Mouse (Mus musculus) erythroid progenitor cell, adult 5-6 weeks (primary cell): ENCODE measurements around the gene 5530401A14Rik. TPM values are rescaled to one million over a fixed set of nuclear protein-coding genes. Genes with fewer than 3 reads are reported as not detected.

Experiments
- ATAC-seq: replicated peaks from 2 replicates; pipeline ENCODE4 v1.8.0; 2016; ENCODE audit warnings: moderate number of reproducible peaks, mild to moderate bottlenecking, moderate TSS enrichment, inconsistent platforms; ENCODE audit not compliant: poor library complexity, low FRiP score, severe bottlenecking
- total RNA-seq, 2 experiments: library from RNA; stranded (forward) in 1 of 2; stranded (reverse) in 1 of 2; fragments of 150-400 nt in 1 of 2; fragments of 186-747, 209-891 nt in 1 of 2; gene quantifications; 2 replicates each; pipeline versions ENCODE4 v1.2.3 to v1.2.4; 2015 to 2017; ENCODE audit warnings: low replicate concordance in 2 of 2

The 5530401A14Rik gene
- total RNA-seq (2015; ENCODE audit: low replicate concordance), result not detected in 2 replicates
- total RNA-seq (2017; ENCODE audit: low replicate concordance), result not detected in 2 replicates

DNA sequence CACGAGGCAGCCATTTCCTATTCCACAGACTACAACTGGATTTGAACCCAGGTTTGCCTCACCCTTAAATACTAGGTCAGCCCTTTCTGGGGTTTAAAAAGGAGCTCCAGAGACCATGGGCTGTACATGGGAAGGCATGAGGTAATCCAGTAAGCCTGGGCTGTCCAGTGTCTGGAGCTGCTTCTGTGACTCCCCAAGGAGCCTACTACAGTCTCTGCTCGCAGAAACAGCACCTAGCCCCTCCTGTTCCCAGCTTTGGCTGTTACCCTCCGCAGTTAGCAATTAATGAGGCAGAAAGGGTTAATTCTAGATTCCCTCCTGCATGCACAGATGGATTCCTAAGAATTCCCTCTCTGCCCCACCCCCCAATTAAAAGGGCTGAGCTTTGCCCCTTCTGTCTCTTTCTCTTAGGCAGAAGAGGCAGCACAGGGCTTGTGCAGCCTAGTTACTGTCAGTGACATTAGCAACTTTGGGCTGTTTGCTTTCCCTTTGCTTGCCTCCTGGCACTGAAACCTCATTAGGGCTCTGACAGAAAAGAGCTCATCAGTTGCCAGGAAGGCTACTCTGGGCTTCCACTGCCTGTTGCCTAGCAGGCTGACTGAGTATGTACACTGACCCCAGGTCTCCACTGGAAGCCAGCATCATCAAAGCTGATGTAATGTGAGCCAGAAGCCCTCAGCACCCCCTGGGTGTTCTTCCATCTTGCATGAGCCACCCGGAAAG is at the start of gene 5530401A14Rik:
Gene 5530401A14Rik, plus strand, starts transcription at position 424 of the 723 bp plus-strand sequence.
- no peak for ATAC-seq

DNA sequence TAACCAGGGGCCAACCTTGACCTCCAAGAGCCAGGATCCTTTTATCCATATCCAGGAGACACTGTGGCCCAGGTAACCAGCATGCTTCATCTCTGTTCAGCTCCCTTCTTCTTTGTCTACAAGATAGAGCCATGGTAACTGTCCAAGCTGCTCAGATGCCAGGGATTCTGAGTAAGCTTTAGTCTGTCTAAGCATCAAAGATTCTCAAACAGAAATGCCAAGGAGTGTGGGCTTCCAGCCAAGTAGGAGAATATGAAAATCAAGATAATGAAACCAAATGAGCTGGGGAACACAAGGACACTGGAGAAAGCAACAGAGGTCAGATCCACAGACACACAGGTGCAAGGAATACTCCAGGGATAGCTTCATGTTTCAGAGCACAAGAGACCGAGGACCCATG is 45.7 kb upstream of the 5530401A14Rik start:
- ATAC-seq, result no peak

DNA sequence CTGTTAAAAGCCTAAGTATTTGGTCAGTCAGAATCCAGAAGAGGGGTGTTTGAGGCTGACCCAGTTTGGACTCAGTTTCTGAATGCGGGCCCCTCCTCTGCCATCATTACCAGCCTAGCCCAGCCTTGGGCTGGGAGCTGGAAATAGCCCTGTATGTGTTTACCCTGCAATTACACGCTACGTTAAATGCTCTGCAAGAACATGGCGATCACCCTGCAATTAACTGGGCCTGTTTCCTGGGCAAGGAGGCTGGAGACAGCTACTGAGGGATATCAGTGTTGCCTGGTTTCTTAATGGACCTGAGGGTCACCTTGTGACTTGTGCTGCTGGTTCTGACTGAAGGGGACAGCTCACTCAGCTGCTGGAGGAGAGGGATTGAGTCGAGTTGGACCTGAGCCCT is 43.9 kb upstream of the 5530401A14Rik start:
- ATAC-seq, result no peak

DNA sequence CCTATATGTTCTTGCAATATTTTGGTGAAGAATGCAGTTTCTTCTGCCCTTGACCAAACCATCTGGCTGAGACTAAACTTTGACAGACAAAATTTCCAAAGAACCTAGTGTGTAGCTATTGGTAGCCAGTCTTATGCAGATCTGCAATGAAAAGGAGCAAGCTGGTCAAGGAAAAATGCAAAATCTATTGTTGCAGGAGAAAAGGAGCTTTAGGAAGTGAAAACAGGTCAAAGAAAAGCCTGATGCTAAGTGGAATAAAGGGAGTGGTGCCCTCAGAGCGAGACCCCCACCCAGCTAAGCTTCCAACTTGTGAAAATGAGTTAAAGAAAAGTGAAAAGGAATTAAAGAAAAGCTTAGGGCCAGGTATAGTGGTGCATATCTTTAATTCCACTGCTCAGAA is 28.1 kb upstream of the 5530401A14Rik start:
- no peak for ATAC-seq

DNA sequence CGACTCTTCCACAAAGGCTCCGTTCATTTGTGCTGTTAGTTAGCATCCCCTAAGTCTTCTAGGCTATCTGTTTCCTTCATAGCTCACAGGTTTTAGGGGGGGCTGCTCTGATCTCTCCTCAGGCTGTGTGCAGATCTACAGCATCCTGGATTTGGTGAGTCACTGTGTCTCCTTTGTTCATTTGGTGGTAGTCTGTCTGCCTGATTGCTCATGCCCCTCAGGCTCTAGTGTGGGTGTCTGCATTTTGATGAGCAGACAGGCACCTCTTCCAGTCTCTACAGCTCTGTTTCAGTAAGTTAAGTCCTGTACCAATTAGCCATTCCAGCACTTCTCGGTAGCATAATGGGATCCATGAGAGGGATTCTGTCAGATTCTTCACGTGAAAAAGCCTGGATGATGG is 22.0 kb upstream of the 5530401A14Rik start:
- no peak for ATAC-seq

DNA sequence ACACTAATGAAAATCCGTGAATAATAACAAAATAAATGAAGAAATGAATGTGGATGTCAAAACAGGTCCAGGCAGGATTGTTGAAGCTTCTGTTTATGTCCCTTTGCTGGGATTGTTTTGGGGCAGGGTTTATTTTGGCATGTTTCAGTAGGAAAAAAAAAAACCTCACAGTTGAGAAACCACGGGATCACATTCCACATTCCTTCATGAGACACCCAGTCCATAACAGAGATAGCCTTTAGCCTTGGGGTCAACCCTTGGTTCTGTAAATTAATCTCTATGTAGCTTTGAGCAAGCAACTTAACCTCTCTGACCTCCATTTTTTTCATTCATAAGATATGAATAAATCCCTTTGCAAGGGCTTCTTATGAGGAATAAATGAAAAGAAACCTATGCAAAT is 19.5 kb upstream of the 5530401A14Rik start:
- ATAC-seq, result no peak

DNA sequence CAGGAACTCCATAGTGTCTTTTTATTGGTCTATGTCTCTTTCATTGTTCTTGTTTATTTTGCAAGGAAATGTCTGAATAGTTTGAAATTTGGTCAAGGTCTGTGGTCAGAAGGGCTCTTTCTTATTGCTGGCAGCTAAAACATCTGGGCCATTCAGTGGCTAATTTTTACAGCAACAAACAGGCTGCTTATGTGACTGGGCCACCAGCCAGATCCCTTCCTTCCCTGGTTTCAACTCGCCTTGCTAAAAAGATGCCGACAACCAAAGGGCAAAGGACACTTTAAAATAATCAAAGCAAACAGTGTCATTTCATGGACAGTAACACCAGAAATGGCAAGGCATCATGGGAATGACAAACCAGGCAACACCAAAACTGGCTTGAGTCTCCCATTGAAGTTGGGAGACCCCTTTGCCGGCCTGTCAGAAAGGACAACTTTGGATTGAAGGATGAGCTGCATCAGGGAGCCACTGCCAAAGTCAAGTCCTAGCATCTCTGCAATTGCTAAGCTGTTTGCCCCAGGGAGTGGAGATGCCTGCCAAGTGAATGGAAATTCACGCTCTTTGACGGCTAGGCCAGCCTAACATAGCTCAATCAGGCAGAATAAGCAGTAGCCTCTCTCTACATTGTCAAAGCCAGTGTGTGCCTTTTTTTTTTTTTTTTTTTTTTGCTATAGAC is 15.3 kb upstream of the 5530401A14Rik start:
- no peak for ATAC-seq

DNA sequence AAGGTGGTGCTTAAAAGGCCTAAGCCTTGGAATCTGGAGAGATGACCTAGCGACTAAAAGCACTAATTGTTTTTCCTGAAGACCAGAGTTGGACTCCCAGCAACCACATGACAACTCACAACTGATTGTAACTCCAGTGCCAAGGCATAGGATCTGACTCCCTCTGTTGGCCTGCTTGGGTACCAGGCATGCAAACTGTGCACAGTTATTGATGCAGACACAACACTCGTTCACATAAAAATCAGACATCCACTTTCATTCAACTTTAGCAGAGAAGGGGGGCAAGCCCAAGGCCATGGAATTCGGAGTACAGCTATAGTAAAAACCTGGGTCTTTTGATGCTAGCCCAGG is 14.8 kb upstream of the 5530401A14Rik start:
- no peak for ATAC-seq

DNA sequence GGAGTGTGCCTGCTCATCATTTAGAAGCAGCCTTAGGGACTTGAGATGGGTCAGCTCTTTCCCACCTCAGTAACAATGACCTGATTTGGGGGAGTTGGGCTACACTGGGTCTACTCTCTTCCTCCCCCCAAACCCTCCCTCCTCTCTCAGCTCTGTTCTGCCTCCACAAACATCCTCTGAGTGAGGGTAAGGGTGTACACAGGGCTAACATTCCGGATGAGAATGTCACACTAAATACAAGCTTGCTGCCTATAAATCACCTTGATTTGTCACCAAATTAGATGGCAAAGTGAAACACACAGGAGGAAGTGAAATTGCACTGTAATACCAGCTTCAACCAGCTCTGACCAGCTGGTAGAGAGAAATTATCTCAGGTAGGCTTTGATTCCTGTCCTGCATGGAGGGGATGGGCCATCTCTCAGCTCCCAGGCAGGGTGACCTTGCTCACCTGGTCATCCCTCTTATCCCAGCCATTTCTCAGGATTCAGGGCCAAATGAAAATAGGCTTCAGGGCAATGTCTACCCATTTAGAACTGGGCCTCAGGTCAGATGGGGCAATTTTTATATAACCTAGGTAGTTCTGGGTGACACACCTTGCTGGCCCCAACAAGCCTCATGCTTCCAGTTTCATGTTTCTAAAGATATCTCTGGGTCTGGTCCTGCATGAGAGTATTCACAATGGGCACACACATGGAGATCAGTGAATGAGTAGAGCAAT is 12.5 kb upstream of the 5530401A14Rik start:
- ATAC-seq, result no peak

DNA sequence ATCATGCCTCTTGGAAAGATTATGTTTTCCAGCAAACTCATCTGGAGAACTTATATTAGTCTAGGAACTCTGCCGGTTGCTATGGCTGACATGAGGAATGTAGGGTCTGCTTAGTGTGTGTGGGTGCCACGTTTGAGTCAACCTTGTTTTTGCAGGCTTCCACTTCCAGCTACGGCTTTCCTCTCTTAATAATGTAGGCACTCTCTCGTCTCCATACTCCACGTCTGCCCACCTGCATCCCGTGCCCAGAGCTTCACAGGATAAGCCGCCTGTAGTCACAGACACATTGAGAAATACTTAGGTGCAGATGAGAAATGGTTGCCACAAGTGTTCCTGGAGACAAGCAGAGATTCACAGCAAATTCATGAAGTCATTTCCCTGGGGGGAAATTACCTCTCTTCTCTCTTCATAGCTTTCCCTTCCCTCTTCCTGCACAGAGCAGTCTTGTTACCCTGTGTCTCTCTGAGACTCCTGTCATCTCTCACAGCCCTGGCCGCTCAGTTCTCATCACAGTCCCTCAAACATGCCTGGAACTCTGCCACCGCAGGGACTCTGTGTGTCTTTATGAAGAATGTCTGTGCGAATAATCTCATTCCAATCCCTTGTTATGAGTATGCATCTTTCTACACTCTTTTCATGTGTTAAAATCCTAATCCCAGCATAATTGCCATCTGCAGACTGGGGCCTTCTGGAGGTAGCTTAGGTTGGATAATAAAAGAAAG is 5.3 kb downstream of the 5530401A14Rik start:
- no peak for ATAC-seq

DNA sequence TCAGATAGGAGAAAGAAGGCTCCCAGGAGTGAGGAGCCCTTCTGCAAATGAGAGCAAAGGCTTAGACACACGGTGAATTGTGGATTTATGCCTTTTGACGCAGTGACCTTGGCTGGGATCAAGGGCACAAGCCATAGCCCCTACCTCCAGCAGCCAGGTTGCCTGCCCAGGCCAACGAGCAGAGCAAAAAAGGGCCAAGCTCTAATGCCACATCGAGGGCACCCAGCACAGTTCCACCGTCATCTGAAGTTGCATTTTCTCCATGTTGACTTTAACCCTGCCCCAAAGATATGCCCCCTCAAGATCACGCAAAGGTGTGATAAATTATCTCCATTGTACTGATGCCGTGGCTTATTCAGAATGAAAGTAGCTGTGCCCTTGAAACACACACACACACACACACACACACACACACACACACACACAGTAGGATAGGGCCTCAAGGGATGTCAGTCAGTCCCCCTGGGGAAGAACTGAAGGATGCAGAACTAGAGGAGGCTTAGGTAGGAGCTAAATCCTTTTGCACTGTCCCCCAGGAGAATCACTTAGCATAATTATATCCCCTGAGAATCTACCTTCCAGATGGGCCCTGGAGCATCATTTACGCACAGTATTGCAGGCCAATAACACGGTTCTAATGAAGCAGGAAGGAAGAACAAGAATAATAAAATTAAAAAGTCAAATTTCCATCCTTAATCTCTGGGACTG is 11.2 kb downstream of the 5530401A14Rik start:
- no peak for ATAC-seq

DNA sequence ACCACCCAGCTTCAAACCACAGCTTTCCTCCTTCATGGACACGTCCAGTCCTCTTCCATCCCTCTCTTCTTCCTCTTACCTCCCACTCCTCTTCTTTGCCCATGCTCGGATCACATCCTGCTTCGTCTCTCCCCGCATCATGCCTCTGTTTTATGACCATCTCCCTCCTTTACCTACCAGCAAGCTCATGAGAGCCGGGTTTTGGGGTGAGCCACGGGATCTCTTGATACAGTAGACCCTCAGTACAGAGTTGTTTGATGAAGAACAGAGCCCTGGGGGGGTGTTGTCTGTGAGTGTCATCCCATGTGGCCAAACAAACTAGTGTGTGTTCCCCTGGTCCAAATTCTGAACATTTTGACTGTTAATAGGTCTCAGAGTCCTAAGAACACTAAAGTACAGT is 36.0 kb downstream of the 5530401A14Rik start:
- ATAC-seq, result no peak

DNA sequence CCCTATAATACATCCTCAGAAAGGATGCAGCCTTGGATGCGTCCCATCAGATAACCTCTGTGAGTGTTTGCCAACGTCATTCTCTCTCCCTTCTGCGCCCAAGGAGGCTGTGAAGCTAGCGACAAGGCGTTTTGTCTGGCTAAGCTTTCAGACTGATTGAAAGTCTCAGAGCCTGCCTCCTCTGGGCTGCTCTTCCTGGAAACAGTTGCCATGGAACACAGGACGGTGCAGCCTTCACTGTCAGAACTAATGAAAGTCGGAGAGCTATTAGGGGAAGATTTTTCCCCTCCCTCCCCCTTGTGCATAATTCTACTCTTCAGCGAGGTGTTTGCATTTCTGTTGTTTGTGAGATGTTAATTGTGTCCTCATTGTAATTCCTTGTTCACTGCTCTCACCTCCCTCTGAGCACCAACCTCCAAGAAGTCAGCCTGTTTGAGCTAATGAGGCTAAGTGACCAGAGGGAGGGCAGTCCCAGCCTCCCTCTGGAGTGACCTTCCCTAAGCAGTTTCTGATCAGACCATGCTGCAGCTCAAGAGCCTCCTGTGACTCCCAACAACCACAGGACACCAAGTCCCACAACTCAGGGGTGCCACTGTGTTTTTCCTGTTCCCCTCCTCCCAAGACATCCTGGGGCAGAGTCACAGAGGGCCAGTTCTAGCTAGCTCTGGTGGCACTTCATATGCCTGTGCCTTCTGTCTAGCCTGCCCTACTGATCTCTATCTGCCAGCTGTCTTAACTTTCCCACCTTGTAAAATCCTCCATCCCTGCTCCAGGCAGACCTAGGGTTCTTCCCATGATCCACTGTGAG is 37.3 kb downstream of the 5530401A14Rik start:
- ATAC-seq, result no peak

DNA sequence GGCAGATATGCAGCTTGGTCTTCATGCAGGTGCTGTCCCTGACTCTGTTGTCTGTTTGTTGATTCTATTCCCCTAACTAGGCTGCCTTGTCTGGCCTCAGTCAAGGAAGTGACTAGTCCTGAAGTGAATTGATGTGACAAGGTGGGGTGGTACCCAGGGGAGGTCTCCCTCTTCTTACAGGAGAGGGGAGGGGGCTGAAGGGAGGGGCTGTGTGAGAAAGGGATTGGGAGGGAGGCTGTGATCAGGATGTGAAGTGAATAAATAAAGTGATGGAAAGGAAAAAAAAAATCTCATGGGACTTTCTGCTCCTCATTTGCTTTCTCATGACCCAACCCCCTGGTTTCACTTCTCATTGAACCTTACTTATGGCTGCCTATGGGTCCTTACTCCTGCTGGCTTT is 41.8 kb downstream of the 5530401A14Rik start:
- ATAC-seq, result no peak

DNA sequence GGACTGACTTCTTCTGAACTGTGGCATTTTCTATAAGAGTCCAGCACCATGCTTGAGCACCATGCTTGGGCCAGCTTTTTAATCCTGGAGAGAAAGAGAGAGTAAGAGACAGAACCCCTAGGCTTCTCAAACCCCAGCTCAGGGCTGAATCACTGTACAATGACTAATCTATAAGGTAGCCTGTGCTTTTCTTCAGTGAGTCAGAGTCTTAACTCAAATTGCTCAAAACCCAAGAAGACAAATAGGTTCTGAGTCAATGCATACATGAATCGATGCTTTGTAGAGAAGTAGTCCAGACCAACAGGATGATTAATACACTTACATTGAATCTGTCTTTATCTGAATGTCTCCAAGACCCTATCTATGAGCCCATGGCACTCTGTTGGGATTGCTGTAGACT is 48.3 kb downstream of the 5530401A14Rik start:
- ATAC-seq, result no peak

DNA sequence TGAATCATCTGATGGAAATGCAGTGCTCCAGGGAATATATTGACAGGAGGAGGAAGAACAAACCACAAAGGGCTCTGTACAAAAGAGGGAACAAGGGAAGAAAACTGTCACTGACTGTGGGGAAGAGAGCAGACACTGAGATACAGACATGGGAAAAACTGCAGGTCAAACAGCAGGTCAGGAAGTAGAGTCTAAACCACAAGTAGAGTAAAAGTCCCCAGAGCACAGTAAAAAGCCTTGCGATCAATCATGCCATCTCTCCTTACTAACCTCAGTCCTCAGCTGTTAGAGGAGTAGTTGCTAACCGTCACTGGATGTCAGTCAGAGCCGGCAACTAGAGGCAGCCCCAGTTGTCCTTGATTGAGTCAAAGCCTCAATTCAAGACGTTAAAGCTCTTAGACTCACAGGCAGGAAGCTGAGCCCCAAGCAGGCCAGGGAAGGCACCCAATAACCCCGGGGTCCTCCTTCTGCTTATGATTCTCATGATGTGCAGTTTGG is 49.0 kb downstream of the 5530401A14Rik start:
- ATAC-seq, result no peak

DNA sequence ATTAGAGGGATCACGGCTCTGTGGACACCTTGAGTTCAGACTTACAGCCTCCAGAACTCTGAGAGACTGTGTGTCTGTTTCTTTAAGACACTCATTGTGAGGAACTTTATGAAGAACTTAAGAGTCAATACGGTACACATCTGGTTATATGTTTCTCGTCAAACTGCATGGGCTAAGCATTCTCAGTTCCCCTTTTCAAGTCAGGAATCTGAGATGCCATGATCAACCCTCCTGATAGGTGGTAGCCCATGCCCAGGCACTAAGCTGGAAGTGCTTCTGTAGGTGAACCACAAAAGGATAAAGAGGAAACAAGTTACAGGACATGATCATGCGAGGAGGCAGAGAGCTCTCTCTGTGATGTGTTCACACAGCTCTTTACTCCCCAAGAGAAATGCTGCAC is 52.6 kb downstream of the 5530401A14Rik start:
- no peak for ATAC-seq

DNA sequence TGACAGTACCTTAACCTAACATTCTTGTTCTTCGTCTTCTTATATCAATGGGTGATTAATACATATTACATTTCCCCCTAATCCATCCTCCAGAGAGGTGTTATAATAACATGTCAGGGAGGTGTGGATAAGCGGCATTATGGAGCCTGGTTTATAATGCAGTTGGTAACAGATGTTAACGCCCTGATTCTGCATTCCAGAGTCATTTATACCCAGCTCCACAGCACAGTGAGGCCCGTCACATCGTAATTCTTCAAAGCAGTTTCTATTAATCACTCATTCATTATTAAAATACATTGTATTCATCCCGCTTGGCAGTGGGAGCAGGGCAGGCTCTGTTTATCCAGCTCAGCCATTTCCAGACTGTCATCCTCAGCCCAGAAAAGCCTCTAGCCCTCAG is 55.0 kb downstream of the 5530401A14Rik start:
- ATAC-seq, result no peak

DNA sequence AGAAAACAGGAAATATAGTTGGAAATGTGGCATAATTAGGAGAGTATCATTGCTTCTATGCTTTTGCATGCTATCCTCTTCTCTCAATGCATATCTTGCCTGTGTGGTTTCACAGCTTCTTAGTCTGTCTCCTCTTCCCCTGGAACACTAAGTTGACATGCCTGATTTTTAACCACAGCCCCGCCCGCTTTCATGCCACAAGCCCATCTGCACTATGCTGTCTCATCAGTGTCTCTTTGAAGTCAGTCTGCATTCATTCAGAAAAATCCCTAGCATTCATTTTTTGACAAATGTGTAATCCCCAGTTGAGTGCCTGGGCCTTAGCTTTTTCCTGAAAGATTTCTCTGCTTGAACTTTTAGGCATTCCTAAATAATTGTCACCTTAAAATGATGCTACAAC is 62.6 kb downstream of the 5530401A14Rik start:
- ATAC-seq, result no peak
